Mouse (Mus musculus) lung, adult 2 months (tissue): ENCODE measurements at regions not wholly inside any gene's neighbourhood (a gene's known extent, or its start where the extent isn't known, plus 50 kb on each side); places are given as distances from the start of the nearest gene placed in this dataset.

Experiments
- CTCF ChIP-seq: fragments of 200-500 bp; IDR thresholded peaks from 2 replicates; pipeline ENCODE4 v1.5.1; 2011; ENCODE audit warnings: mild to moderate bottlenecking, low read length, control low read depth; ENCODE audit not compliant: insufficient read depth
- POLR2A ChIP-seq: fragments of 200-500 bp; IDR thresholded peaks from 2 replicates; pipeline ENCODE4 v1.6.1; 2011; ENCODE audit warnings: low read depth, mild to moderate bottlenecking, control low read depth, low read length, borderline replicate concordance; ENCODE audit errors: extremely low read depth

GRCm38 (mm10) chr12:25417336-25417735, 320.4 kb upstream of the Id2 start:
- no peak for TF ChIP-seq CTCF
- TF ChIP-seq POLR2A = no peak
